Mouse (Mus musculus) cerebellum, postnatal 36 days (tissue): ENCODE data around the gene Lmx1a.

Experiments used
- DNase-seq, 2 experiments: peaks; one replicate each; pipeline ENCODE4 v3.0.0; 2021 to 2022; ENCODE audit warnings: mixed read lengths in 2 of 2

Gene Lmx1a

GRCm38 (mm10) chr1:167788684-167789413 lies 99.8 kb downstream of the Lmx1a start:
- DNase-seq = no peak

GRCm38 (mm10) chr1:167789448-167789847 lies 100.4 kb downstream of the Lmx1a start:
- DNase-seq = no peak

GRCm38 (mm10) chr1:167790688-167791087 lies 101.7 kb downstream of the Lmx1a start:
- DNase-seq = no peak

GRCm38 (mm10) chr1:167791221-167791620 lies 102.2 kb downstream of the Lmx1a start:
- DNase-seq = no peak

- DNase-seq = no peak
These were observed 112.9 kb downstream of the Lmx1a start for GRCm38 (mm10) chr1:167801923-167802322.

- peak; percentile 6 to 13 for DNase-seq
These were observed 113.7 kb downstream of the Lmx1a start for GRCm38 (mm10) chr1:167802510-167803271.

GRCm38 (mm10) chr1:167803351-167803981 lies 114.4 kb downstream of the Lmx1a start:
- no peak for DNase-seq

GRCm38 (mm10) chr1:167804836-167805235 lies 115.8 kb downstream of the Lmx1a start:
- DNase-seq = no peak

- no peak for DNase-seq
These were observed 122.1 kb downstream of the Lmx1a start for GRCm38 (mm10) chr1:167811141-167811540.

GRCm38 (mm10) chr1:167815166-167815565 lies 126.1 kb downstream of the Lmx1a start:
- no peak for DNase-seq

- no peak for DNase-seq
These were observed 128.0 kb downstream of the Lmx1a start for GRCm38 (mm10) chr1:167817028-167817427.

- DNase-seq = no peak
These were observed 128.6 kb downstream of the Lmx1a start for GRCm38 (mm10) chr1:167817616-167818015.

GRCm38 (mm10) chr1:167820031-167820430 lies 131.0 kb downstream of the Lmx1a start:
- DNase-seq = no peak

GRCm38 (mm10) chr1:167821125-167821524 lies 132.1 kb downstream of the Lmx1a start:
- no peak for DNase-seq

- no peak for DNase-seq
These were observed 141.3 kb downstream of the Lmx1a start for GRCm38 (mm10) chr1:167830291-167830690.

- DNase-seq = no peak
These were observed 142.6 kb downstream of the Lmx1a start for GRCm38 (mm10) chr1:167831601-167832000.

- no peak for DNase-seq
These were observed 165.8 kb downstream of the Lmx1a start for GRCm38 (mm10) chr1:167854801-167855200.

- DNase-seq = no peak
These were observed 183.0 kb downstream of the Lmx1a start for GRCm38 (mm10) chr1:167872028-167872427.

GRCm38 (mm10) chr1:167874099-167874498 lies 185.1 kb downstream of the Lmx1a start:
- no peak for DNase-seq

GRCm38 (mm10) chr1:167877931-167878330 lies 188.9 kb downstream of the Lmx1a start:
- DNase-seq = no peak

- DNase-seq = no peak
These were observed 189.3 kb downstream of the Lmx1a start for GRCm38 (mm10) chr1:167878354-167878753.

GRCm38 (mm10) chr1:167885776-167886175 lies 196.7 kb downstream of the Lmx1a start:
- DNase-seq = no peak

GRCm38 (mm10) chr1:167888120-167888519 lies 199.1 kb downstream of the Lmx1a start:
- DNase-seq = no peak

GRCm38 (mm10) chr1:167888816-167889215 lies 199.8 kb downstream of the Lmx1a start:
- no peak for DNase-seq
